Mouse (Mus musculus) CH12.LX (cell line): ENCODE measurements at regions not wholly inside any gene's neighbourhood (a gene's known extent, or its start where the extent isn't known, plus 50 kb on each side); places are given as distances from the start of the nearest gene placed in this dataset.

ENCODE experiments used
- DNase-seq: peaks from one replicate; pipeline ENCODE4 v3.0.0-alpha.2; 2013; ENCODE audit errors: extremely low read depth
- H3K27ac ChIP-seq: 2 replicates; pipeline ENCODE4 v1.5.1; 2012; ENCODE audit warnings: low read depth, mild to moderate bottlenecking, control low read depth, moderate library complexity; ENCODE audit not compliant: insufficient read depth
- H3K27me3 ChIP-seq: replicated peaks from 2 replicates; pipeline ENCODE3; 2012; ENCODE audit warnings: inconsistent platforms
- H3K36me3 ChIP-seq, 2 experiments: replicated peaks in 1 of 2; 2 replicates each; pipeline versions ENCODE3 to v1.6.1; 2012; ENCODE audit warnings: inconsistent platforms in 1 of 2, low read length in 1 of 2, mild to moderate bottlenecking in 1 of 2, mixed read lengths in 1 of 2, moderate library complexity in 1 of 2; ENCODE audit not compliant: control insufficient read depth in 1 of 2, insufficient read depth in 1 of 2
- H3K4me1 ChIP-seq, 2 experiments: 2 replicates each; pipeline ENCODE4 v1.6.1; 2012; ENCODE audit warnings: inconsistent platforms in 1 of 2, moderate library complexity in 1 of 2; ENCODE audit not compliant: insufficient read depth in 2 of 2, control insufficient read depth in 1 of 2
- H3K4me2 ChIP-seq: 2 replicates; pipeline ENCODE4 v1.6.1; 2012; ENCODE audit warnings: low read depth, mild to moderate bottlenecking, control low read depth; ENCODE audit not compliant: poor library complexity, insufficient read depth, severe bottlenecking
- H3K4me3 ChIP-seq, 3 experiments: fragments of 150-350 bp in 1 of 3; sonication (generic) in 1 of 3; replicated peaks in 1 of 3; 2 replicates each; pipeline versions ENCODE3 to v1.5.1; 2011 to 2012; ENCODE audit warnings: low read depth in 2 of 3, low read length in 2 of 3, mild to moderate bottlenecking in 2 of 3, moderate library complexity in 2 of 3, control low read depth in 1 of 3, improper control_type of control experiment in 1 of 3, inconsistent platforms in 1 of 3, mixed read lengths in 1 of 3; ENCODE audit not compliant: poor library complexity in 1 of 3
- H3K79me2 ChIP-seq: replicated peaks from 2 replicates; pipeline ENCODE4 v1.6.1; 2012; ENCODE audit warnings: mild to moderate bottlenecking, moderate library complexity; ENCODE audit not compliant: control insufficient read depth, poor library complexity, insufficient read depth, severe bottlenecking; ENCODE audit errors: extremely low read depth
- H3K9ac ChIP-seq: 2 replicates; pipeline ENCODE4 v1.6.1; 2012; ENCODE audit warnings: low read depth, mild to moderate bottlenecking, control low read depth, moderate library complexity; ENCODE audit not compliant: insufficient read depth
- H3K9me3 ChIP-seq: replicated peaks from 2 replicates; pipeline ENCODE3; 2012; ENCODE audit warnings: low read length, inconsistent platforms, mixed read lengths
- BHLHE40 ChIP-seq: IDR thresholded peaks from 2 replicates; pipeline ENCODE4 v1.6.1; 2011; ENCODE audit warnings: mild to moderate bottlenecking, low read depth, low read length, improper control_type of control experiment
- CHD1 ChIP-seq: IDR thresholded peaks from 2 replicates; pipeline ENCODE4 v1.6.1; 2012; ENCODE audit warnings: low read depth, low read length, improper control_type of control experiment, inconsistent platforms
- CHD2 ChIP-seq: IDR thresholded peaks from 2 replicates; pipeline ENCODE4 v1.6.1; 2011; ENCODE audit warnings: low read length, improper control_type of control experiment
- CTCF ChIP-seq, 2 experiments: IDR thresholded peaks in 1 of 2; conservative IDR thresholded peaks in 1 of 2; 2 replicates each; pipeline ENCODE4 v1.5.1; 2011 to 2012; ENCODE audit warnings: low read depth in 2 of 2, low read length in 2 of 2, improper control_type of control experiment in 1 of 2, inconsistent platforms in 1 of 2, mild to moderate bottlenecking in 1 of 2, moderate library complexity in 1 of 2
- E2F4 ChIP-seq: IDR thresholded peaks from 2 replicates; pipeline ENCODE4 v1.6.1; 2011; ENCODE audit warnings: low read depth, low read length, improper control_type of control experiment; ENCODE audit not compliant: insufficient replicate concordance
- ETS1 ChIP-seq: conservative IDR thresholded peaks from 2 replicates; pipeline ENCODE4 v1.6.1; 2012; ENCODE audit warnings: low read depth, mild to moderate bottlenecking, inconsistent platforms, low read length, improper control_type of control experiment, moderate library complexity
- GABPA ChIP-seq: IDR thresholded peaks from 2 replicates; pipeline ENCODE4 v1.6.1; 2012; ENCODE audit warnings: low read depth, low read length, improper control_type of control experiment, inconsistent platforms; ENCODE audit not compliant: insufficient replicate concordance
- HCFC1 ChIP-seq: IDR thresholded peaks from 2 replicates; pipeline ENCODE4 v1.6.1; 2012; ENCODE audit warnings: low read depth, mild to moderate bottlenecking, inconsistent platforms, low read length, improper control_type of control experiment
- JUND ChIP-seq: conservative IDR thresholded peaks from 2 replicates; pipeline ENCODE4 v1.6.1; 2011; ENCODE audit warnings: low read depth, low read length, improper control_type of control experiment
- MAFK ChIP-seq: IDR thresholded peaks from 2 replicates; pipeline ENCODE4 v1.6.1; 2011; ENCODE audit warnings: low read length, improper control_type of control experiment; ENCODE audit not compliant: insufficient replicate concordance
- MAX ChIP-seq: IDR thresholded peaks from 2 replicates; pipeline ENCODE4 v1.6.1; 2011; ENCODE audit warnings: low read length, improper control_type of control experiment
- MAZ ChIP-seq: IDR thresholded peaks from 2 replicates; pipeline ENCODE4 v1.6.1; 2012; ENCODE audit warnings: low read depth, mild to moderate bottlenecking, inconsistent platforms, low read length, improper control_type of control experiment, moderate library complexity
- MXI1 ChIP-seq: IDR thresholded peaks from 2 replicates; pipeline ENCODE4 v1.6.1; 2011; ENCODE audit warnings: mild to moderate bottlenecking, low read depth, low read length, improper control_type of control experiment
- MYC ChIP-seq: IDR thresholded peaks from 2 replicates; pipeline ENCODE4 v1.6.1; 2011; ENCODE audit warnings: low read depth, mild to moderate bottlenecking, improper control_type of control experiment, low read length
- NELFE ChIP-seq: IDR thresholded peaks from 2 replicates; pipeline ENCODE4 v1.6.1; 2011; ENCODE audit warnings: low read depth, low read length, improper control_type of control experiment
- NRF1 ChIP-seq: IDR thresholded peaks from 2 replicates; pipeline ENCODE4 v1.6.1; 2014; ENCODE audit warnings: low read depth, mild to moderate bottlenecking, inconsistent platforms, low read length, improper control_type of control experiment, moderate library complexity
- PAX5 ChIP-seq: IDR thresholded peaks from 2 replicates; pipeline ENCODE4 v1.6.1; 2012; ENCODE audit warnings: low read length, inconsistent platforms, mixed read lengths
- POLR2A ChIP-seq: IDR thresholded peaks from 2 replicates; pipeline ENCODE4 v1.6.1; 2011; ENCODE audit warnings: low read depth, mild to moderate bottlenecking, improper control_type of control experiment, low read length
- POLR2AphosphoS2 ChIP-seq: IDR thresholded peaks from 2 replicates; pipeline ENCODE4 v1.6.1; 2011; ENCODE audit warnings: low read depth, low read length, improper control_type of control experiment
- SIN3A ChIP-seq: IDR thresholded peaks from 2 replicates; pipeline ENCODE4 v1.6.1; 2012; ENCODE audit warnings: low read length, improper control_type of control experiment, inconsistent platforms
- SMC3 ChIP-seq: IDR thresholded peaks from 2 replicates; pipeline ENCODE4 v1.6.1; 2011; ENCODE audit warnings: low read depth, low read length, improper control_type of control experiment
- TBP ChIP-seq: conservative IDR thresholded peaks from 2 replicates; pipeline ENCODE4 v1.6.1; 2011; ENCODE audit warnings: low read depth, low read length, improper control_type of control experiment
- TCF12 ChIP-seq: IDR thresholded peaks from 2 replicates; pipeline ENCODE4 v1.6.1; 2014; ENCODE audit warnings: low read depth, mild to moderate bottlenecking, inconsistent platforms, low read length, improper control_type of control experiment
- USF1 ChIP-seq: IDR thresholded peaks from 2 replicates; pipeline ENCODE4 v1.6.1; 2014; ENCODE audit warnings: low read depth, mild to moderate bottlenecking, inconsistent platforms, low read length, improper control_type of control experiment
- USF2 ChIP-seq: conservative IDR thresholded peaks from 2 replicates; pipeline ENCODE4 v1.6.1; 2011; ENCODE audit warnings: low read depth, low read length, improper control_type of control experiment
- ZC3H11A ChIP-seq: IDR thresholded peaks from 2 replicates; pipeline ENCODE4 v1.6.1; 2012; ENCODE audit warnings: low read depth, mild to moderate bottlenecking, inconsistent platforms, low read length, improper control_type of control experiment
- ZMIZ1 ChIP-seq: IDR thresholded peaks from 2 replicates; pipeline ENCODE4 v1.6.1; 2012; ENCODE audit warnings: low read depth, mild to moderate bottlenecking, inconsistent platforms, low read length, improper control_type of control experiment
- ZNF384 ChIP-seq: IDR thresholded peaks from 2 replicates; pipeline ENCODE4 v1.6.1; 2012; ENCODE audit warnings: low read depth, low read length, improper control_type of control experiment, inconsistent platforms
- dilution Hi-C: fragments of 300-500 bp; cut with MboI; formaldehyde crosslinking; loops from 2 replicates; pipeline ENCODE4 v1.14.3; 2020; ENCODE audit warnings: low sequenced_read_pairs; ENCODE audit not compliant: extremely low pct_unique_long_range_greater_than_20kb, extremely low pct_ligation_motif_present
- in situ Hi-C: fragments of 300-500 bp; cut with MboI; formaldehyde crosslinking; loops from 3 replicates; pipeline ENCODE4 v1.14.3; 2019; ENCODE audit warnings: low sequenced_read_pairs, low pct_ligation_motif_present, low pct_unique_long_range_greater_than_20kb, mixed read lengths

GRCm38 (mm10) chr9:30149481-30150468, 186.8 kb upstream of the Ntm start:
- Histone ChIP-seq H3K9ac (no peak overlapping the region), H3K79me2 (no peaks in the 10 kb centered on the region), H3K4me1 (no peaks in the 10 kb centered on the region), H3K4me3 (no peak overlapping the region), H3K4me2 (no peak overlapping the region), H3K27me3 (no peaks in the 10 kb centered on the region), H3K9me3 (peaks cover 63% of the 10 kb centered on the region), H3K36me3 (no peaks in the 10 kb centered on the region), H3K27ac (no peak overlapping the region)
- in situ Hi-C loops (no loop called here), dilution Hi-C loops (no loop called here)
- TF ChIP-seq CHD1 (no peak), SIN3A (no peak), MAZ (no peak), MAX (no peak), ZNF384 (no peak), POLR2A (no peak), BHLHE40 (no peak), TCF12 (no peak), USF2 (no peak), CHD2 (no peak), POLR2AphosphoS2 (no peak), MYC (no peak), JUND (no peak), MXI1 (no peak), SMC3 (no peak), NRF1 (no peak), USF1 (no peak), E2F4 (no peak), MAFK (no peak)
- DNase-seq = no peak

GRCm38 (mm10) chr9:30151173-30151572, 188.2 kb upstream of the Ntm start:
- dilution Hi-C loops = no loop called here

More at GRCm38 (mm10) chr9:30151173-30151572, 188.2 kb upstream of the Ntm start:
- H3K27ac ChIP-seq = no peak overlapping the region
- no peak overlapping the region for H3K4me3 ChIP-seq
- no peaks in the 10 kb centered on the region for H3K4me1 ChIP-seq
- in situ Hi-C loops = no loop called here
- H3K36me3 ChIP-seq = no peaks in the 10 kb centered on the region
- H3K9ac ChIP-seq = no peak overlapping the region
- no peak for TF ChIP-seq SMC3
- no peak for TF ChIP-seq MAZ
- TF ChIP-seq MAFK = no peak
- TF ChIP-seq TBP = no peak
- no peak for TF ChIP-seq NELFE
- no peak for TF ChIP-seq CTCF (conservative IDR thresholded peaks at IDR 0.05 in 1 of 2, IDR thresholded peaks at IDR 0.05 in 1 of 2; ENCODE audit: low read depth in 2 of 2, low read length in 2 of 2)
- no peak for TF ChIP-seq TCF12
- TF ChIP-seq PAX5 = no peak
- no peak for TF ChIP-seq ZC3H11A
- TF ChIP-seq GABPA = no peak
- TF ChIP-seq ETS1 = no peak
- no peak for TF ChIP-seq HCFC1
- TF ChIP-seq CHD2 = no peak
- TF ChIP-seq ZMIZ1 = no peak
- TF ChIP-seq BHLHE40 = no peak
- no peak for TF ChIP-seq ZNF384
- no peak for TF ChIP-seq CHD1
- TF ChIP-seq NRF1 = no peak
- no peaks in the 10 kb centered on the region for H3K79me2 ChIP-seq
- no peak for DNase-seq
- no peaks in the 10 kb centered on the region for H3K27me3 ChIP-seq
- no peak overlapping the region for H3K4me2 ChIP-seq
- H3K9me3 ChIP-seq = peaks cover 57% of the 10 kb centered on the region
